Mouse (Mus musculus): ENCODE data around the gene Slc37a2.

GRCm38 (mm10) chr9:37244600-37244999 is 10.9 kb downstream of the Slc37a2 start:
- no peak for TF ChIP-seq POLR2A (IDR thresholded peaks at IDR 0.05; ENCODE audit: borderline replicate concordance, low read depth, low read length)
- TF ChIP-seq CTCF (IDR thresholded peaks at IDR 0.05; ENCODE audit: low read depth, low read length) = no peak

All from bone marrow macrophage, adult 2 months (primary cell).